Mouse (Mus musculus) forebrain, embryonic 10.5 days (tissue): ENCODE measurements around the gene Zic5. TPM values are rescaled to one million over a fixed set of nuclear protein-coding genes. Genes with fewer than 3 reads are reported as not detected.

Experiments used
- DNase-seq: peaks from one replicate; pipeline ENCODE4 v3.0.0-alpha.2; 2017; ENCODE audit warnings: low spot score; ENCODE audit errors: extremely low spot score
- H3K27ac ChIP-seq: fragments of 300-500 bp; sonication (generic); 2 replicates; pipeline ENCODE4 v1.5.1; 2016; ENCODE audit warnings: mild to moderate bottlenecking
- H3K27me3 ChIP-seq: fragments of 300-500 bp; sonication (generic); 2 replicates; pipeline ENCODE4 v1.6.1; 2016; ENCODE audit warnings: mild to moderate bottlenecking; ENCODE audit not compliant: poor library complexity, severe bottlenecking
- H3K36me3 ChIP-seq: fragments of 300-500 bp; sonication (generic); replicated peaks from 2 replicates; pipeline ENCODE4 v1.6.1; 2016; ENCODE audit warnings: mild to moderate bottlenecking, moderate library complexity
- H3K4me1 ChIP-seq: fragments of 300-500 bp; sonication (generic); 2 replicates; pipeline ENCODE4 v1.6.1; 2016
- H3K4me3 ChIP-seq: fragments of 300-500 bp; sonication (generic); 2 replicates; pipeline ENCODE4 v1.5.1; 2016; ENCODE audit warnings: mild to moderate bottlenecking, moderate library complexity
- H3K9me3 ChIP-seq: fragments of 300-500 bp; sonication (generic); 2 replicates; pipeline ENCODE4 v1.6.1; 2016; ENCODE audit warnings: mild to moderate bottlenecking, moderate library complexity
- WGBS: fragments of 180-500 bp; shearing (Covaris S2); methylation state at CpG from one replicate; pipeline ENCODE4 v1.1.7; 2016; 5-methylcytosine and 5-hydroxymethylcytosine counted together
- polyA plus RNA-seq: library from polyadenylated mRNA; unstranded; fragments of >200 nt; fragmentation: Nextera tagmentation; extraction: Ambion mirVana; gene quantifications from 2 replicates; pipeline ENCODE4 v1.2.1, GENCODE M21; 2016

Gene Zic5
- polyA plus RNA-seq, 1 experiment from 2014 or later = 21.5 TPM

GRCm38 (mm10) chr14:122455562-122455958, 9.9 kb downstream of the Zic5 start:
- peaks cover 20% of the 10 kb centered on the region for H3K36me3 ChIP-seq
- WGBS = 33% methylated on average over 4 of the region's 4 CpGs
- no peak overlapping the region; the same call in 1 of the 2 replicates for H3K4me3 ChIP-seq
- no peak for DNase-seq
- H3K9me3 ChIP-seq = no peaks in the 10 kb centered on the region
- H3K27ac ChIP-seq = peak overlapping the region; percentile 95
- H3K27me3 ChIP-seq = peaks cover 44% of the 10 kb centered on the region
- peaks cover 85% of the 10 kb centered on the region for H3K4me1 ChIP-seq

DNA sequence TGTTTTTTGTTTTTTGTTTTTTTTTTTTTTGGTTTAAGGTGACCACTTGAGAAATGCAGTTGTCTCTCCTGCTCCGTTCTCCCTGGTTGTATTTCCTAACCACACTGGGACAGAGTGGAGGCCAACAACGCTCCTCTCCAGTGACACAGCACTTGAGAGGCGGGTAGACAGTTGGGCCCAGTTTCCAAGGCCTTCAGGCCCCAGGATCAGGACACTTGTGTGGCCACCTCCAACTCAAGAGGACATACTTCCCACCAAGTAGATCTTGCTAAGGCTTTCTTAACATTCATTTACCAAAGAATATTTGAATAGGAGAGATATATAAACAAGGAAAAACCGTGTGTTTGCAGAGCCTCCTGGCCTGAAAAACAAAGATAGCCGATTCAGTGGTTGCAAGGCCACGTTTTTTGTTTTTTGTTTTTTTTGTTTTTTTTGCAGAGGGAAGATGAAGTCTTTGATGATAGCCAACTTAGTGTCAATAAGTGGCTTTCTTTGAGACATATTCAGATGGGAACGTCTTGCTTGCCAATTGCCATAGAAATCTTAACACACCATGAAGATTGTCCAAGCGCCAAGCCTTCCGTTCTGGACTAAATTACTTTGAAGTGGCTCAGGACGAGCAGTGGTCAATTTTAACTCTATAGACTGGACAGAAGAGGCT, 10.4 kb downstream of the Zic5 start:
- Histone ChIP-seq H3K27me3 (peaks cover 44% of the 10 kb centered on the region), H3K27ac (peak overlapping the region; percentile 95), H3K9me3 (no peaks in the 10 kb centered on the region), H3K4me1 (peaks cover 85% of the 10 kb centered on the region), H3K36me3 (peaks cover 20% of the 10 kb centered on the region), H3K4me3 (peak overlapping the region; percentile 18; the same call in 1 of the 2 replicates)
- peak; percentile 37 for DNase-seq
- WGBS = 32% methylated on average over 10 of the region's 10 CpGs

- peaks cover 86% of the 10 kb centered on the region for H3K4me1 ChIP-seq
Observed at GRCm38 (mm10) chr14:122453996-122454738, 11.3 kb downstream of the Zic5 start.

GRCm38 (mm10) chr14:122453388-122453995, 12.0 kb downstream of the Zic5 start:
- 3% methylated on average over 32 of the region's 32 CpGs for WGBS
- Histone ChIP-seq H3K27ac (peak overlapping the region; percentile 95), H3K4me1 (peaks cover 79% of the 10 kb centered on the region), H3K36me3 (peaks cover 4% of the 10 kb centered on the region; the same call in 1 of the 2 replicates), H3K4me3 (peak overlapping the region; percentile 41), H3K9me3 (no peaks in the 10 kb centered on the region), H3K27me3 (peaks cover 55% of the 10 kb centered on the region)
- peak; percentile 88 for DNase-seq

More at GRCm38 (mm10) chr14:122453996-122454738, 11.3 kb downstream of the Zic5 start:
- DNase-seq = peak; percentile 62
- WGBS = 9% methylated on average over 12 of the region's 12 CpGs
- Histone ChIP-seq H3K4me3 (peak overlapping the region; percentile 41), H3K27ac (peak overlapping the region; percentile 95), H3K36me3 (peaks cover 11% of the 10 kb centered on the region), H3K9me3 (no peaks in the 10 kb centered on the region), H3K27me3 (peaks cover 48% of the 10 kb centered on the region)

DNA sequence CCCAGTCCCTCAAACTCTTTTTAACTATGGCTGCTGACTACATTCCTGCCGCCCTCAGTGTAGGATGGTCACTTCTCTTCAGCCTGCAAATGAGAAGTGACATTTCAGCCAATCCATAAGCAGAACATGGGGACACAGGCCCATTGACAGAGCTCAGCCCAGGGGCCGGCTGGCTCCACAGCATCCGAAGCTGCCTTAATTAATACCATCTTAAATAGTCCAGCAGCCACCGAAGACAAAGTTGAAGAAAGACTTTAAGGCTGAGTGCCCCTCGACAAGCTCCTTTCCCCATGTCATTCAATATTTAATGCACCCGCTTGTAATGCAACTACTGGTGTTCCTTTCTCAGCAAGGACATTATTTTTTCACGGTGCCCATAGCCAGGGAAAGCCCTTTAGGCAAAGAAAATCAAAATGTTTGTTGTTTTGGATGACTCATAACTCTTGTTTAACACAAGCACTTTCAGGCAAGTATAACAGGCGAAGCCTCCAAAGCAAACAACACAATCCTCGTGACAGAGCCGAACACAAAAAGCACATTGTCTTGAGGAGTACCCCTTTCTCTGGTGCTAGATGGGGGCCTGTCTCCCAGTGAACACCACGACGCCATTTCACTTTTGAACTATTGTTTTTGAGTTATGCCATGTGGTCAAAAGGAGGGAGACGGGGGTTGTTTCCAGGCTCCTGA, 12.6 kb downstream of the Zic5 start:
- WGBS = 5% methylated on average over 13 of the region's 13 CpGs
- H3K36me3 ChIP-seq = peaks cover 3% of the 10 kb centered on the region; the same call in 1 of the 2 replicates
- H3K9me3 ChIP-seq = no peaks in the 10 kb centered on the region
- peaks cover 62% of the 10 kb centered on the region for H3K27me3 ChIP-seq
- H3K4me1 ChIP-seq = peaks cover 75% of the 10 kb centered on the region
- H3K4me3 ChIP-seq = peak overlapping the region; percentile 41
- DNase-seq = peak; percentile 69
- peak overlapping the region; percentile 95 for H3K27ac ChIP-seq

DNA sequence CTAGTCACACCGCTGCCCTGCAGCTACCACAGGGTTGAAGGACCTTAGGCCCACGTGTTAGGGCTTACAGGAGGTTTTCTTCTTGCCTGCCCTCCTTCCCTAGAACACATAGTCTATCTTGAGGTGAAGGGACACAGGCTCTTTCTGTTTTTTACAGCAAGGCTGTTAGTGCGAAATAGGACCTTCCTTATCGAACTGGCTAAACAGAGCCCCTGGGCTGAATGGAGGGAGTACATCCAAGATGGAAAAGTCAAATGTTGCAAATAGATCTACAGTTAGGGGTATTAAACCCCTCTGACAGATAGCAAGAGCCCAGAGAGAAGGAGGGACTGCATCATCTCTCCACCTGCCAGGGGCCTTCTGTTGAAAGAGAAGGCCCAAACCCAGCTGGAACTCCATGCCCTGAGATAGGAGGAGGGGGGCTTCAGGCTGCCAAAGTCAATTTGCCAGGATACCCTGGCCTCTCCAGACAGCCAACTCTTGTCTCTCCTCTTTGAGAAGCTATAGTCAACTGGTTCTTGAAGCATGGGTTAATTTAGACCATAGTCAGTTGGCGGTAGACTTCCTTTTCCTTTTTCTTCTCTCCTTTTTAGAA, 13.8 kb downstream of the Zic5 start:
- Histone ChIP-seq H3K27ac (peak overlapping the region; percentile 95), H3K36me3 (peaks cover 3% of the 10 kb centered on the region; the same call in 1 of the 2 replicates), H3K4me1 (peaks cover 75% of the 10 kb centered on the region), H3K27me3 (peaks cover 74% of the 10 kb centered on the region), H3K4me3 (peak overlapping the region; percentile 64), H3K9me3 (no peaks in the 10 kb centered on the region)
- no peak for DNase-seq
- WGBS = 50% methylated on average over 5 of the region's 5 CpGs

GRCm38 (mm10) chr14:122450496-122451382, 14.7 kb downstream of the Zic5 start, which contains the start of gene Gm5089:
Gm5089 (minus strand) TSS chr14:122451115.
- DNase-seq = peak; percentile 69
- Histone ChIP-seq H3K27me3 (peaks cover 83% of the 10 kb centered on the region), H3K36me3 (no peaks in the 10 kb centered on the region), H3K4me1 (peaks cover 71% of the 10 kb centered on the region), H3K9me3 (no peaks in the 10 kb centered on the region), H3K4me3 (peak within 1 kb of the TSS; percentile 64), H3K27ac (peak within 1 kb of the TSS; percentile 95)
- under 1% methylated on average over 58 of the region's 59 CpGs for WGBS

- Histone ChIP-seq H3K4me3 (peak overlapping the region; percentile 64), H3K27me3 (peaks cover 88% of the 10 kb centered on the region), H3K36me3 (no peaks in the 10 kb centered on the region), H3K4me1 (peaks cover 63% of the 10 kb centered on the region), H3K9me3 (no peaks in the 10 kb centered on the region), H3K27ac (peak overlapping the region; percentile 95)
- peak; percentile 65 for DNase-seq
- 2% methylated on average over 29 of the region's 29 CpGs for WGBS
Observed at GRCm38 (mm10) chr14:122449601-122450495, 15.6 kb downstream of the Zic5 start.

GRCm38 (mm10) chr14:122436850-122437249, 28.6 kb downstream of the Zic5 start:
- Histone ChIP-seq H3K27ac (no peak overlapping the region), H3K4me1 (peaks cover 26% of the 10 kb centered on the region), H3K27me3 (no peaks in the 10 kb centered on the region), H3K4me3 (no peak overlapping the region), H3K36me3 (peaks cover 3% of the 10 kb centered on the region; the same call in 1 of the 2 replicates), H3K9me3 (no peaks in the 10 kb centered on the region)
- WGBS = 79% methylated on average over 10 of the region's 10 CpGs
- no peak for DNase-seq

DNA sequence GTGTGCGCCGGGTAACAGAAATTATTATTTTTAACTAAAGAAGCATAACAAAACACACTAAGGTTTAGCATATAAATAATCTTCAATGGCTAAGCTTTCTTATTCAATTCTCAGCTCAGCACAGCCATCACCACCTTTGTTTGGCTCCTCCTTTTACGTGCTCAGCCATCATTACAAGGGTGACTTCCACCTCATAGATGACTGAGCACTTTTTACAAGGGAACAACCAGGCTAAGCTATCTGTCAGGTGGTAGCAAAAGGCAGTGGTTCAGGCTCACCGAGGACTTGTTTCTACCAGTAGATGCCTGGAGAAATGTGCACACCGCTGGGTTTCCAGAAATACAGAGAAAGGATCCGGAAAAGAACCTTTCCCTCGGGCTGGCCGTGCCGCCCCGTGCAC, 31.4 kb downstream of the Zic5 start:
- Histone ChIP-seq H3K4me3 (no peak overlapping the region), H3K27ac (no peak overlapping the region), H3K9me3 (no peaks in the 10 kb centered on the region), H3K4me1 (peaks cover 32% of the 10 kb centered on the region), H3K27me3 (no peaks in the 10 kb centered on the region), H3K36me3 (no peaks in the 10 kb centered on the region)
- 92% methylated on average over 10 of the region's 10 CpGs for whole genome bisulfite sequencing
- no peak for DNase-seq
